Mouse (Mus musculus) brain, embryonic 14.5 days (tissue): ENCODE measurements around the gene Camsap2. TPM values are rescaled to one million over a fixed set of nuclear protein-coding genes. Genes with fewer than 3 reads are reported as not detected.

Source experiments
- DNase-seq: peaks from one replicate; pipeline ENCODE4 v3.0.0-alpha.2; 2011; ENCODE audit warnings: low read depth
- CTCF ChIP-seq: fragments of 200-500 bp; IDR thresholded peaks from 2 replicates; pipeline ENCODE4 v1.5.1; 2012; ENCODE audit warnings: inconsistent platforms, mild to moderate bottlenecking, moderate library complexity, borderline replicate concordance; ENCODE audit not compliant: insufficient read depth, insufficient read length; ENCODE audit errors: extremely low read depth
- POLR2A ChIP-seq: fragments of 200-500 bp; IDR thresholded peaks from 2 replicates; pipeline ENCODE4 v1.6.1; 2012; ENCODE audit warnings: mild to moderate bottlenecking, inconsistent platforms, borderline replicate concordance; ENCODE audit not compliant: poor library complexity, insufficient read depth, insufficient read length, severe bottlenecking; ENCODE audit errors: extremely low read depth
- polyA plus RNA-seq: library from polyadenylated mRNA; depleted of rRNA; stranded (reverse); fragments of >200 nt; gene quantifications from 2 replicates; pipeline ENCODE4 v1.2.3, GENCODE M21; 2012; rRNA removed

The Camsap2 gene
- polyA plus RNA-seq, 1 experiment = 65.6 TPM

DNA sequence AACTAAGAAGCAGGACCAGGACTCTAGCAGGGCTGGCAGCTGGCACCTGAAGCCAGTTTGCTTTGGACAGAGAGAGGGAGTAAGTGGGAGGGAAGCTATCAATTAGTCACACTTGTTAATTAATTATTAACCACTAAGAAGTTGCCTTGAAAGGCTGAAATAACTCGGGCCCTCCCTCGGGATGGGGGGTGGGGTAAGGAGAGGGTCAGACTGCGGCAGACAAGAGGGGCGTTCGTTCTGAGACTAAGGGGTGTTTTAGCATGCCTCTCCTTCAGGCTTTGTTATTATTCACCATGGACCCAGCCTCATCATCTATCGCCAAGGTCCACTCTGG, 116.9 kb downstream of the Camsap2 start:
- TF ChIP-seq POLR2A (no peak), CTCF (no peak)
- DNase-seq = peak; percentile 57

DNA sequence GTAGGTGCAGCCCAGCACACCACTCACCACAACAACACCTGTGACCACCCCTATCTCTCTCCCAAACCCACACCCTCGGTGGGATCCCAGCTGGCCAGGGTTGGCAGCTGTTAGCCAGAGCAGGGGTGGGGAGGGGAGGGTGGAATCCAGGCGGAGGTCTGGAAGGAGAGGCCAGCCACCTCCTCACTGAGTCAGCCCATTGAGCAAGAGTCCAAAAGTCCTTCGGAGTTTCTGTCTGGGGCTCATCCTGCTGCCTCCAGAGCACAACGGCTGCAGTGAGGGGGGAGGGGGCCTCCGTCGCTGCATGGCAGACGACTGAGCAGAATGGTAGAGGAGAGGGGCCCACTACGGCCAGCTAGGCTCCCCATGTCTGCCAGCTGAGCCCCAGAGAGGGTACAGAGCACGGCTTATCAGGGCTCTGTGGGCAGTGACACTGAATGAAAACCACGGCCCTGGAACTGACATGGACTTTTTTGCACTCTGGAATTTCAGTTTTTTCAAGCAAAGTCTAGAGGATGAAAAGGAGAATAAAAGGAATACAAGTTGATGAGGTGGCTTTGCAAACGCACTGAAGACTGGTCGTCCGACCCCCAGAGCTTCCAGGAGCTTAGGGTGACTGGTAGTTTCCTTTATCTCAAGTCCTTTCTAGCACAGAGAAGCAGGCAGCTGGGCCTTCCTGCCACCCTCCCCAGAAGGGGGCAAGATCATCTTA, 117.4 kb downstream of the Camsap2 start:
- TF ChIP-seq POLR2A (no peak), CTCF (no peak)
- peak; percentile 36 for DNase-seq

DNA sequence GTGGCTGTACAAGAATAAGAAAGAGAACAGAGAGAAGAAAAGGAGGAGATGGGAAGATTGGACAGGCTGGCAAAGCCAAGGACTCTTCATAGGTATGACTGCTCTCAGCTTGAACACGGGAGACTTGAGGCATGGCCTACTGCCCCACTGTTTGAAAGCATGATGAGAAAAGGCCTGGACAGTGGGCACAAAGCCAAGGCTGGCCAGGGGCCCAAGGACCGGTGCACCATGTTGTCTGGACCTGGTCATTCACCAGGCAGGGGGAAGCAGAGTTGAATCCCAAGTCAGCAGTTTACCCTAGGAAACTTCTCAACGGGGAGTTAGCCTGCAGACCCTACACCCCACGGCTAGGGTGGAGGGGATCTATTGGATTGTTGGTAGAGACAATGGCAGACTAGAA, 118.0 kb downstream of the Camsap2 start:
- no peak for DNase-seq
- TF ChIP-seq POLR2A (no peak), CTCF (no peak)

DNA sequence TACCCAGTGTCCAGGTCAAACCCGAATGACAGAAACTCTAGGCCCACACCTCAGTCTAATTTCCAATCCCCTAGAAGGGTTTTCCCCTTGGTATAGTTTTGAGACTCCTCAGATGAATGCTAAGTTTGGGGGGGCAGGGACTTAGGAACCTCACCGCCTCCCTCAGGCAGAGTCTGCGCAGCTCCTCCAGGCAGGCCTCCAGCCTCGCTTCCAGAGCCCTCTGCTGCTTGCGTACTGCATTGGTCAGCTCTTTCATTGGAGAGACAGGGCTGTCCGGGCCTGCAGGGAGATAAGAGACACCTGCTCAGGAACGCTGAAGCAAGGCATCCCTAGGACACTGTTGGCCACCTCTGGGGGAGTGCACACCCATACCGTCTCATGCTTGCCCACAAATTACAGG, 119.3 kb downstream of the Camsap2 start:
- no peak for DNase-seq
- no peak for TF ChIP-seq POLR2A
- no peak for TF ChIP-seq CTCF

DNA sequence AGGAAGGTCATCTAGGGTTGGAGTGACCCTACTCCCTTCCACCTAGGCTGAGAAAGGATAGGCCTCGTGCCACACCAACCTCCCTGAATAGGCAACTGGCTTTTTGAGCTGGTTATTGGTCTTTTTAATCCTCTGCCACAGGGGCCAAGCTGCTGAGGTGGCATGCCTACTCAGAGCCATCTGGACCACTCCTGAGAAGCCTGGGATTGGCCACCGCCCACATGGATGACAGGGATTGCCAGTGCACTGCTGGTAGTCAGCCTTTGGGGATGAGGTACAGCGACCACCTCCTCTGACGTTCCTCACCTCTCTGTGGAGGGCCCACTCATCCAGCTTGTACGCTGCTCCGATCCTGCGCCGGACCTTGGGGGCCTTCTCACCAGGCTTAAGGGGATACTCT, 120.1 kb downstream of the Camsap2 start:
- no peak for DNase-seq
- TF ChIP-seq POLR2A = no peak
- no peak for TF ChIP-seq CTCF

DNA sequence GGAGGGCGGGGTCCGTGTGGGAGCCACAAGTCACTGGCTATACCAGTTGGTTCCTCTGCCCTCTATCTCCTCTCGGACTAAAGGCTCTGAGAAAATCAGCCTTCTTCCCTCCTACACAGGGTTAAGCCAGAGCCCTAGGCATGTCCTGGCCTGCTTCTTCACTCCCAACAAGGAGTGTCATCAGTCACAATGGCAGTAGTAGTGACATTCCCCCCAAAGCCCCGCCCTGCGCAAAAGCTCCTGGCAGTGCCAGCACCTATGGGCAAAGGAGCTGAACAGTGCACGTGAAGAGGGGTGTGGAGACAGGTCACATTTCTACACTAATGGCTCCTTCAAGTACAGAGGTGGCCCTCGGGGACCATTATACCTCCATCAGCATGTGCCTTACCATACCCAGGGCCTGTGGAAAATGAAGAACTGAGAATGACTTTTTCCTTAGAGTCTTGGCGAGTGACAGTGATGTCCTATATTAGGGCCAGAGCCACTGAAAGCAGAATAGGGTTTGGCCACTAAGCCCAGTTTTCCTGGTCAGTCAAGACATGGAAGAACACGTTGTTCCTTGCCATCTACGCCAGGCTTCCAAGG, 122.1 kb downstream of the Camsap2 start:
- no peak for DNase-seq
- TF ChIP-seq CTCF (no peak), POLR2A (no peak)

DNA sequence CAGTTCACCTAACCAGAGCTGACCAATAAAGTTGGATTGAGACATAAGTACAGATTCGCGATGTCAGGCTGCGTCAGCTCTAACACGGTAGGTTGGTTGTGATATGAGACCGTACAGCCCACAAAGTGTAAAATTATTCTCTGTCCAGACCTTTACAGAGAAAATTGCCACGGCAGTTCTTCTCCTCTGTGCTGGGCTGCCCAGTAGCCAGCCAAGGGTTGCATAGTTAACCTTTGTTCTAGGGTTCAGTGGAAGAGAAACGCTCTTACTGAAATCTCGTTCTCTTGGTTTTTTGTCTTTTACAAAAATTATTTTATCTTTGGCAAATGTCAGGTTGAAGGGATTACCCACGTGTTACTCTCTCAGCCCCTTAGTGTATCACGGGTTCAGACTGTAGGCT, 123.5 kb downstream of the Camsap2 start:
- no peak for TF ChIP-seq CTCF
- TF ChIP-seq POLR2A = no peak

DNA sequence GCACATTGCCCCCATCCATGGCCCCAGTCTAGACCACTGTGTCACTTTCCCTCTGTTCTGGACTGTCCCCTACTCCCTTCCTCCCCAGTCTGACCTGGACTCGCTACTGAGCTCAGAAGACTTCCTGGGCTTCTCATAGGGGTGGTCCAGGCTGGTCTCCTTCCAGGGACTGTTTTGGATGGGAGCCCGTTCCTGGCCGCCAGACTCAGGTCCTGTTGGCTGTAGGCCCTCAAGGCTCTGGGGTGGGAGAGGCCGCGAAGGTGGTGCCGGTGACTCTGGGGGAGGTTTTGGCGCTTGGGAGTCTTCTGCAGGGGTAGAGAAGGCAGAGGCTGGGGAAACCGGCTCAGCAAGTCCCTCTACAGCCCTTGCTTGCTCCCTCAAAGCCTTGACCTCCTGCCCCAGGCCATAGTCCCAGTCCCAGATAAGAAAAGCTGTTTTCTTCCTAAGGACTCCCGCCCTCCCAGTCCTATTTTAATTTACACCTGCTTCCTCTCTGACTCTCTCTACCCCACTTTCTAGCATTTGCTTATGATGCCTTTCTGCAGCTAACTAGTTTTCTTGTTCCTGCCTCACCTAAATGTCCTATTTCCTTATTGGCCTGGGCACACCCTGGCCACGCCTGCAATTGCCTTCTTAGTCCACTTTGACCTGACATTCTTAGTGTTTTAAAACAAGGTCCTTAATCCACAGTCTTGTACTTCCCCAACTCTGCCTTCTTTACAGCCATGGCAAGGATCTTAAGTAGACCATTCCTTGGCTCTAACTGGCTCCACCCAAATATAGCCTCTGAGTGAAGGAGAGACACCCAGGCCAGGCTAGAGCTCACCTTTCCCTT, 125.7 kb downstream of the Camsap2 start:
- no peak for DNase-seq
- TF ChIP-seq CTCF (no peak), POLR2A (no peak)

More for the DNA sequence above, 123.5 kb downstream of the Camsap2 start:
- no peak for DNase-seq

Other genes with a start within 250 kb of the Camsap2 start
- gene Kif21b, start 214.7 kb downstream of the Camsap2 start, polyA plus RNA-seq = 140 and 182 TPM in 2 replicates
- 0.50 and 0.77 TPM in 2 replicates for gene Mroh3, start 133.3 kb downstream of the Camsap2 start, polyA plus RNA-seq
- gene Inava, start 111.8 kb downstream of the Camsap2 start, polyA plus RNA-seq = 8.2 and 11.6 TPM in 2 replicates
- 2.7 and 3.6 TPM in 2 replicates for gene Gpr25, start 85.2 kb downstream of the Camsap2 start, polyA plus RNA-seq
- gene Ddx59, start 69.2 kb upstream of the Camsap2 start, polyA plus RNA-seq = 9.1 and 11.0 TPM in 2 replicates
- gene Kif14, start 120.2 kb upstream of the Camsap2 start, polyA plus RNA-seq = 2.0 and 3.3 TPM in 2 replicates